ENCODE assay signal across 32 mouse cellular contexts in genomic region chr5:36877641-36878040, GRCm38 (mm10). TPM values are rescaled to one million over a fixed set of nuclear protein-coding genes. Genes with fewer than 3 reads are reported as not detected.
DNase-seq lines count a peak whose midpoint lies in the region; ATAC-seq lines count a peak whose summit lies in the region.
"Had no signal": no experiment of that assay in that cellular context is flagged by ENCODE, and none has a peak within 500 bp of the region (broad histone marks: within the 10 kb centered on the region; RNA-seq: fewer than 3 reads in every experiment).

No protein-coding gene starts in this region.

- ATAC-seq in midbrain, embryonic 16.5 days: no peak
- ATAC-seq: forebrain, postnatal 0 days; inflammation-experienced regulatory T-cells, adult 6 months; lung, postnatal 0 days had no signal

- H3K36me3 ChIP-seq in midbrain, embryonic 16.5 days (ENCODE audit: control insufficient read depth, insufficient read depth, low read length): no peaks in the 10 kb centered on the region
- H3K36me3 ChIP-seq: forebrain, embryonic 12.5 days; heart, embryonic 10.5 days; heart, embryonic 15.5 days; hindbrain, embryonic 13.5 days; limb, embryonic 10.5 days; limb, embryonic 15.5 days; liver, embryonic 13.5 days; midbrain, embryonic 13.5 days; neural tube, embryonic 15.5 days; stomach, embryonic 15.5 days had no signal

- H3K27ac ChIP-seq in midbrain, embryonic 16.5 days (ENCODE audit: low read length): no peak overlapping the region
- H3K27ac ChIP-seq: forebrain, embryonic 12.5 days; heart, embryonic 10.5 days; heart, embryonic 15.5 days; hindbrain, embryonic 13.5 days; limb, embryonic 10.5 days; limb, embryonic 15.5 days; liver, embryonic 13.5 days; macrophage; midbrain, embryonic 13.5 days; neural tube, embryonic 15.5 days; stomach, embryonic 15.5 days had no signal

- no peaks in the 10 kb centered on the region for H3K9me3 ChIP-seq in midbrain, embryonic 16.5 days (replicated peaks; ENCODE audit: control insufficient read depth, low read length, poor library complexity, severe bottlenecking)
- H3K9me3 ChIP-seq: forebrain, embryonic 12.5 days; heart, embryonic 10.5 days; heart, embryonic 15.5 days; hindbrain, embryonic 13.5 days; limb, embryonic 10.5 days; limb, embryonic 15.5 days; liver, embryonic 13.5 days; midbrain, embryonic 13.5 days; neural tube, embryonic 15.5 days; stomach, embryonic 15.5 days had no signal

- H3K4me3 ChIP-seq in midbrain, embryonic 16.5 days (ENCODE audit: low read depth, low read length): no peak overlapping the region
- H3K4me3 ChIP-seq: erythroblast, embryonic 14.5 days; forebrain, embryonic 12.5 days; heart, embryonic 10.5 days; heart, embryonic 15.5 days; hindbrain, embryonic 13.5 days; limb, embryonic 10.5 days; limb, embryonic 15.5 days; liver, embryonic 13.5 days; midbrain, embryonic 13.5 days; neural tube, embryonic 15.5 days; stomach, embryonic 15.5 days had no signal

- no peaks in the 10 kb centered on the region for H3K4me1 ChIP-seq in midbrain, embryonic 16.5 days (ENCODE audit: control insufficient read depth, insufficient read depth, low read length)
- H3K4me1 ChIP-seq: heart, embryonic 10.5 days; heart, embryonic 15.5 days; limb, embryonic 15.5 days; liver, embryonic 13.5 days; stomach, embryonic 15.5 days had no signal

- DNase-seq in brain, adult 2 months (ENCODE audit: low read depth, low spot score): peak; percentile 91
- DNase-seq in cerebellum, adult 11 months: peak; percentile 55
- peak; percentile 83 for DNase-seq in cerebellum, adult 9-10 months
- peak; percentile 64 to 65 for DNase-seq in cerebellum, postnatal 36 days
- no peak for DNase-seq in gastrocnemius, postnatal 4 days (ENCODE audit: low spot score in 2 of 2)
- DNase-seq: adrenal gland, postnatal 25 days; B cell, adult 2 months; forebrain, postnatal 0 days; gastrocnemius, postnatal 10 days; heart, postnatal 4 days; kidney, adult 11 months; kidney, postnatal 25 days; liver, embryonic 13.5 days; lung, adult 18-20 months; right cerebral cortex, postnatal 25 days had no signal

- H3K4me2 ChIP-seq in midbrain, embryonic 16.5 days (ENCODE audit: low read length): no peak overlapping the region
- H3K4me2 ChIP-seq: forebrain, embryonic 12.5 days; heart, embryonic 15.5 days; hindbrain, embryonic 13.5 days; limb, embryonic 15.5 days; liver, embryonic 13.5 days; midbrain, embryonic 13.5 days; neural tube, embryonic 15.5 days; stomach, embryonic 15.5 days had no signal

- WGBS in midbrain, embryonic 16.5 days: 76% methylated on average over 2 of the region's 2 CpGs

- H3K9ac ChIP-seq in midbrain, embryonic 16.5 days (ENCODE audit: low read depth, low read length): no peak overlapping the region
- H3K9ac ChIP-seq: forebrain, embryonic 12.5 days; forebrain, postnatal 0 days; heart, embryonic 15.5 days; hindbrain, embryonic 13.5 days; limb, embryonic 15.5 days; liver, embryonic 13.5 days; midbrain, embryonic 13.5 days; neural tube, embryonic 15.5 days; stomach, embryonic 15.5 days had no signal

- peaks cover 2% of the 10 kb centered on the region; the same call in 1 of the 2 replicates for H3K27me3 ChIP-seq in midbrain, embryonic 16.5 days (ENCODE audit: control insufficient read depth, insufficient read depth, low read depth, low read length)
- H3K27me3 ChIP-seq: neural tube, embryonic 15.5 days had no signal

RNA-seq across cellular contexts. Expression of gene Ppp2r2c, which starts 9.3 kb away (rescaled TPM):
- total RNA-seq in gastrocnemius, postnatal 4 days (2021): 1 to 10 TPM; 1.2 to 1.8 TPM
- polyA plus RNA-seq in midbrain, embryonic 16.5 days (2015; fragmentation: Nextera tagmentation; extraction: Ambion mirVana): 56.8 and 61.1 TPM in 2 replicates
- total RNA-seq: granulocyte monocyte progenitor cell, adult 5-6 weeks; megakaryocyte-erythroid progenitor cell, adult 5-6 weeks had no signal
- polyA plus RNA-seq: erythroblast, embryonic 14.5 days; kidney, embryonic 14.5 days; lung, postnatal 0 days; macrophage had no signal

RNA-seq across cellular contexts. Expression of gene Man2b2, which starts 47.2 kb away (rescaled TPM):
- total RNA-seq in gastrocnemius, postnatal 4 days (2021): 10 to 100 TPM; 19.6 to 20.8 TPM
- polyA plus RNA-seq in midbrain, embryonic 16.5 days (2015; fragmentation: Nextera tagmentation; extraction: Ambion mirVana): 11.5 and 11.6 TPM in 2 replicates

Comparison
In these comparisons a context has a peak if more than half of its experiments do, and no peak if none do; other contexts are left out.
1. DNase-seq: peak in brain, adult 2 months (single experiment), cerebellum, adult 11 months (single experiment), cerebellum, adult 9-10 months (single experiment) and cerebellum, postnatal 36 days (2 of 2); none in gastrocnemius, postnatal 4 days (0 of 2).